22 mouse cellular contexts compared by ENCODE assay signal in genomic region chr5:144400821-144401220, GRCm38 (mm10). TPM values are rescaled to one million over a fixed set of nuclear protein-coding genes. Genes with fewer than 3 reads are reported as not detected.
DNase-seq lines count a peak whose midpoint lies in the region; ATAC-seq lines count a peak whose summit lies in the region.
"Had no signal": no experiment of that assay in that cellular context is flagged by ENCODE, and none has a peak within 500 bp of the region (broad histone marks: within the 10 kb centered on the region; RNA-seq: fewer than 3 reads in every experiment).

No protein-coding gene starts in this region.

- no peaks in the 10 kb centered on the region for H3K4me1 ChIP-seq in hindbrain, embryonic 11.5 days (replicated peaks; ENCODE audit: control insufficient read depth, insufficient read depth, low read length)
- H3K4me1 ChIP-seq in hindbrain, embryonic 13.5 days (replicated peaks): peaks cover 5% of the 10 kb centered on the region; the same call in 1 of the 2 replicates
- H3K4me1 ChIP-seq in embryonic facial prominence, embryonic 11.5 days (ENCODE audit: control insufficient read depth, insufficient read depth, low read length): no peaks in the 10 kb centered on the region
- H3K4me1 ChIP-seq: heart, embryonic 13.5 days; hindbrain, embryonic 15.5 days had no signal

- no peak overlapping the region for H3K9ac ChIP-seq in hindbrain, embryonic 11.5 days (ENCODE audit: low read depth, low read length)
- H3K9ac ChIP-seq in hindbrain, embryonic 13.5 days: no peak overlapping the region
- H3K9ac ChIP-seq in embryonic facial prominence, embryonic 11.5 days (replicated peaks; ENCODE audit: low read length): no peak overlapping the region
- H3K9ac ChIP-seq: forebrain, embryonic 13.5 days; heart, embryonic 13.5 days; hindbrain, embryonic 15.5 days had no signal

- H3K27ac ChIP-seq in hindbrain, embryonic 11.5 days (ENCODE audit: low read depth, low read length): no peak overlapping the region
- no peak overlapping the region for H3K27ac ChIP-seq in hindbrain, embryonic 13.5 days
- H3K27ac ChIP-seq in embryonic facial prominence, embryonic 11.5 days (replicated peaks; ENCODE audit: low read depth, low read length): no peak overlapping the region
- H3K27ac ChIP-seq: forebrain, embryonic 13.5 days; heart, embryonic 13.5 days; hindbrain, embryonic 15.5 days had no signal

- H3K4me3 ChIP-seq in hindbrain, embryonic 11.5 days (ENCODE audit: low read depth, low read length): no peak overlapping the region
- no peak overlapping the region for H3K4me3 ChIP-seq in hindbrain, embryonic 13.5 days
- H3K4me3 ChIP-seq in embryonic facial prominence, embryonic 11.5 days (ENCODE audit: low read depth, low read length): no peak overlapping the region
- H3K4me3 ChIP-seq: forebrain, embryonic 13.5 days; heart, embryonic 13.5 days; hindbrain, embryonic 15.5 days had no signal

- no peaks in the 10 kb centered on the region for H3K36me3 ChIP-seq in hindbrain, embryonic 11.5 days (ENCODE audit: control insufficient read depth, insufficient read depth, low read length)
- H3K36me3 ChIP-seq in hindbrain, embryonic 13.5 days: no peaks in the 10 kb centered on the region
- H3K36me3 ChIP-seq in embryonic facial prominence, embryonic 11.5 days (replicated peaks; ENCODE audit: control insufficient read depth, insufficient read depth, low read depth, low read length): no peaks in the 10 kb centered on the region
- H3K36me3 ChIP-seq: G1E; heart, embryonic 13.5 days; hindbrain, embryonic 15.5 days had no signal

- no peaks in the 10 kb centered on the region for H3K27me3 ChIP-seq in hindbrain, embryonic 11.5 days (ENCODE audit: control insufficient read depth, insufficient read depth, low read length)
- H3K27me3 ChIP-seq in hindbrain, embryonic 13.5 days: peaks cover 5% of the 10 kb centered on the region
- H3K27me3 ChIP-seq in embryonic facial prominence, embryonic 11.5 days (ENCODE audit: control insufficient read depth, insufficient read depth, low read length): no peaks in the 10 kb centered on the region
- H3K27me3 ChIP-seq: forebrain, embryonic 13.5 days; heart, embryonic 13.5 days; hindbrain, embryonic 15.5 days had no signal

- peak; percentile 7 for DNase-seq in embryo, embryonic 10 days (ENCODE audit: low spot score)
- no peak for DNase-seq in embryo, embryonic 9.5 days (ENCODE audit: extremely low spot score)
- DNase-seq in hindbrain, embryonic 11.5 days (ENCODE audit: low spot score): peak; percentile 10
- DNase-seq in embryonic facial prominence, embryonic 11.5 days (ENCODE audit: low spot score): peak; percentile 11
- DNase-seq in retina, postnatal 1 day: peak; percentile 67
- DNase-seq: adrenal gland, postnatal 10 days; B cell, adult 2 months; cerebellum, adult 11-12 months; cerebellum, adult 9-10 months; cerebellum, postnatal 25 days; gastrocnemius, postnatal 36 days; heart, adult 11 months; heart, postnatal 36 days had no signal

- WGBS in hindbrain, embryonic 11.5 days: 37% methylated on average over 5 of the region's 5 CpGs
- 31% methylated on average over 5 of the region's 5 CpGs for WGBS in hindbrain, embryonic 13.5 days
- WGBS in embryonic facial prominence, embryonic 11.5 days: 58% methylated on average over 5 of the region's 5 CpGs

- H3K9me3 ChIP-seq in hindbrain, embryonic 11.5 days (ENCODE audit: control insufficient read depth, low read length): no peaks in the 10 kb centered on the region
- no peaks in the 10 kb centered on the region for H3K9me3 ChIP-seq in hindbrain, embryonic 13.5 days
- H3K9me3 ChIP-seq in embryonic facial prominence, embryonic 11.5 days (replicated peaks; ENCODE audit: control insufficient read depth, low read length): no peaks in the 10 kb centered on the region
- H3K9me3 ChIP-seq: heart, embryonic 13.5 days; hindbrain, embryonic 15.5 days had no signal

- no peak for ATAC-seq in hindbrain, embryonic 11.5 days (ENCODE audit: low FRiP score)
- ATAC-seq in hindbrain, embryonic 13.5 days (ENCODE audit: low FRiP score): no peak
- no peak for ATAC-seq in embryonic facial prominence, embryonic 11.5 days (replicated peaks; ENCODE audit: insufficient number of reproducible peaks, low FRiP score, low TSS enrichment, low read depth)
- no peak for ATAC-seq in megakaryocyte progenitor cell, adult 5-6 weeks (replicated peaks; ENCODE audit: poor library complexity)
- ATAC-seq in megakaryocyte, adult 5-6 weeks (ENCODE audit: poor library complexity, severe bottlenecking): no peak
- ATAC-seq: CD4-positive, CD25-positive, alpha-beta regulatory T cell, adult 4 months; forebrain, embryonic 13.5 days; intestine, embryonic 16.5 days had no signal

- no peak overlapping the region for H3K4me2 ChIP-seq in hindbrain, embryonic 11.5 days (replicated peaks; ENCODE audit: low read depth, low read length)
- H3K4me2 ChIP-seq in hindbrain, embryonic 13.5 days: no peak overlapping the region
- no peak overlapping the region for H3K4me2 ChIP-seq in embryonic facial prominence, embryonic 11.5 days (ENCODE audit: low read depth, low read length)
- H3K4me2 ChIP-seq: forebrain, embryonic 13.5 days; heart, embryonic 13.5 days; hindbrain, embryonic 15.5 days had no signal

RNA-seq across cellular contexts. Expression of gene Baiap2l1, which starts 42.9 kb away (rescaled TPM):
- polyA plus RNA-seq in hindbrain, embryonic 11.5 days (2014; fragmentation: Nextera tagmentation; extraction: Ambion mirVana): 3.2 and 3.3 TPM in 2 replicates
- 2.2 and 2.6 TPM in 2 replicates for polyA plus RNA-seq in hindbrain, embryonic 13.5 days (2015; fragmentation: Nextera tagmentation; extraction: Ambion mirVana)
- 3.8 and 4.3 TPM in 2 replicates for polyA plus RNA-seq in embryonic facial prominence, embryonic 11.5 days (2014; fragmentation: Nextera tagmentation; extraction: Ambion mirVana)
- total RNA-seq in megakaryocyte progenitor cell, adult 5-6 weeks (2015): not detected in 2 replicates
- total RNA-seq in megakaryocyte progenitor cell, adult 5-6 weeks (2017): not detected in 2 replicates
- not detected in 2 replicates for total RNA-seq in megakaryocyte, adult 5-6 weeks (2015)
- not detected in 2 replicates for total RNA-seq in megakaryocyte, adult 5-6 weeks (2017)
- polyA plus RNA-seq: G1E had no signal
